Mouse (Mus musculus): Measurements from ENCODE around the gene D630036H23Rik.

DNA sequence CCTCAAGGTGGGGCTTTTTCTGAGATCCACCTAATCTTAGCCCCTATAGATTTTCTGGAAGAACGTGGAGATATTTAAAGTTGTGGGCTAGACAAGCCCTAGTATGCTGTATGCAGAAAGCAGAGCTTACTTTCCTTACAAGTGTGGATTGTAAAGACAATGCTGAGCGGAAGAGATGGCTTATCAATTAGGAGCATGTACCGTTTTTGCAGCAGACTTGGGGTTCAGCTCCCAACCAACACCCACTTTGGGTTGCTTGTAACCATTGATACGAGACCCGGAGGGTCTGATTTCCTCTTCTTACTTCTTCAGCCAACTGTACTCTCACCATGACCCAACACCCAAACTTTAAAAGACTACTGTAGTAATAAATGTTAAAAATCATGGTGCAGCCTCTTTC is 21.3 kb downstream of the D630036H23Rik start:
- TF ChIP-seq CTCF (IDR thresholded peaks at IDR 0.05; ENCODE audit: low read depth, low read length), result no peak
- no peak for TF ChIP-seq GATA1 (IDR thresholded peaks at IDR 0.05; ENCODE audit: borderline replicate concordance, low read length)
- TF ChIP-seq TAL1 (conservative IDR thresholded peaks at IDR 0.05; ENCODE audit: low read depth, low read length), result 0 out of 2 replicates have a peak, but pooled peaks have one; percentile 22
